Mouse (Mus musculus): Measurements from ENCODE around the gene Hoxa2. TPM values are rescaled to one million over a fixed set of nuclear protein-coding genes. Genes with fewer than 3 reads are reported as not detected.

Gene Hoxa2
- polyA plus RNA-seq, 2 experiments: 1.0 to 3.1 TPM

GRCm38 (mm10) chr6:52163366-52164031 lies 1.1 kb downstream of the Hoxa2 start:
- Histone ChIP-seq H3K4me1 (ENCODE audit: control insufficient read depth, insufficient read depth, low read length) (peaks cover 33% of the 10 kb centered on the region), H3K9me3 (ENCODE audit: control insufficient read depth, low read length) (no peaks in the 10 kb centered on the region), H3K4me3 (replicated peaks; ENCODE audit: low read length) (0 out of 2 replicates have a peak overlapping the region, but pooled peaks have one; percentile 3), H3K4me2 (replicated peaks; ENCODE audit: low read depth, low read length, severe bottlenecking) (peak overlapping the region; percentile 40), H3K9ac (ENCODE audit: low read depth, low read length, severe bottlenecking) (no peak overlapping the region), H3K27me3 (ENCODE audit: control insufficient read depth, insufficient read depth, low read length) (peaks cover 86% of the 10 kb centered on the region), H3K36me3 (ENCODE audit: control insufficient read depth, insufficient read depth, low read length) (peaks cover 2% of the 10 kb centered on the region; the same call in 1 of the 2 replicates), H3K27ac (replicated peaks; ENCODE audit: low read depth, low read length) (no peak overlapping the region)
- no peak for TF ChIP-seq POLR2A (IDR thresholded peaks at IDR 0.05; ENCODE audit: borderline replicate concordance, extremely low read depth, insufficient read depth, insufficient read length)
- ATAC-seq (ENCODE audit: low FRiP score, low read depth): no peak
- no peak for DNase-seq (ENCODE audit: low spot score)
- WGBS: 25% methylated on average over 17 of the region's 17 CpGs

GRCm38 (mm10) chr6:52162611-52163365 lies 1.8 kb downstream of the Hoxa2 start:
- Histone ChIP-seq H3K4me1 (ENCODE audit: control insufficient read depth, insufficient read depth, low read length) (peaks cover 34% of the 10 kb centered on the region), H3K9me3 (ENCODE audit: control insufficient read depth, low read length) (no peaks in the 10 kb centered on the region), H3K9ac (ENCODE audit: low read depth, low read length, severe bottlenecking) (no peak overlapping the region), H3K27ac (replicated peaks; ENCODE audit: low read depth, low read length) (no peak overlapping the region), H3K4me3 (replicated peaks; ENCODE audit: low read length) (0 out of 2 replicates have a peak overlapping the region, but pooled peaks have one; percentile 3), H3K4me2 (replicated peaks; ENCODE audit: low read depth, low read length, severe bottlenecking) (peak overlapping the region; percentile 40; the same call in 1 of the 2 replicates), H3K27me3 (ENCODE audit: control insufficient read depth, insufficient read depth, low read length) (peaks cover 86% of the 10 kb centered on the region), H3K36me3 (ENCODE audit: control insufficient read depth, insufficient read depth, low read length) (no peaks in the 10 kb centered on the region)
- no peak for TF ChIP-seq POLR2A (IDR thresholded peaks at IDR 0.05; ENCODE audit: borderline replicate concordance, extremely low read depth, insufficient read depth, insufficient read length)
- DNase-seq (ENCODE audit: low spot score): no peak
- WGBS: 43% methylated on average over 14 of the region's 14 CpGs
- ATAC-seq (ENCODE audit: low FRiP score, low read depth): no peak

- ATAC-seq (ENCODE audit: low FRiP score, low read depth): no peak
- 32% methylated on average over 1 of the region's 1 CpGs for WGBS
- no peak overlapping the region for H3K4me3 ChIP-seq (replicated peaks; ENCODE audit: low read length)
- H3K9me3 ChIP-seq (ENCODE audit: control insufficient read depth, low read length): no peaks in the 10 kb centered on the region
- no peak overlapping the region for H3K27ac ChIP-seq (replicated peaks; ENCODE audit: low read depth, low read length)
- no peak overlapping the region for H3K9ac ChIP-seq (ENCODE audit: low read depth, low read length, severe bottlenecking)
- H3K36me3 ChIP-seq (ENCODE audit: control insufficient read depth, insufficient read depth, low read length): no peaks in the 10 kb centered on the region
- no peak overlapping the region for H3K4me2 ChIP-seq (replicated peaks; ENCODE audit: low read depth, low read length, severe bottlenecking)
- H3K4me1 ChIP-seq (ENCODE audit: control insufficient read depth, insufficient read depth, low read length): peaks cover 35% of the 10 kb centered on the region
- TF ChIP-seq POLR2A (IDR thresholded peaks at IDR 0.05; ENCODE audit: borderline replicate concordance, extremely low read depth, insufficient read depth, insufficient read length): no peak
- H3K27me3 ChIP-seq (ENCODE audit: control insufficient read depth, insufficient read depth, low read length): peaks cover 86% of the 10 kb centered on the region
- no peak for DNase-seq (ENCODE audit: low spot score)
Observed at GRCm38 (mm10) chr6:52162093-52162380, 2.6 kb downstream of the Hoxa2 start.

GRCm38 (mm10) chr6:52161336-52162092 lies 3.1 kb downstream of the Hoxa2 start:
- Histone ChIP-seq H3K4me2 (replicated peaks; ENCODE audit: low read depth, low read length, severe bottlenecking) (peak overlapping the region; percentile 35; the same call in 1 of the 2 replicates), H3K4me3 (replicated peaks; ENCODE audit: low read length) (0 out of 2 replicates have a peak overlapping the region, but pooled peaks have one; percentile 17), H3K9me3 (ENCODE audit: control insufficient read depth, low read length) (no peaks in the 10 kb centered on the region), H3K9ac (ENCODE audit: low read depth, low read length, severe bottlenecking) (no peak overlapping the region), H3K36me3 (ENCODE audit: control insufficient read depth, insufficient read depth, low read length) (no peaks in the 10 kb centered on the region), H3K27ac (replicated peaks; ENCODE audit: low read depth, low read length) (no peak overlapping the region), H3K4me1 (ENCODE audit: control insufficient read depth, insufficient read depth, low read length) (peaks cover 35% of the 10 kb centered on the region), H3K27me3 (ENCODE audit: control insufficient read depth, insufficient read depth, low read length) (peaks cover 86% of the 10 kb centered on the region)
- no peak for ATAC-seq (ENCODE audit: low FRiP score, low read depth)
- no peak for DNase-seq (ENCODE audit: low spot score)
- 19% methylated on average over 8 of the region's 8 CpGs for WGBS
- no peak for TF ChIP-seq POLR2A (IDR thresholded peaks at IDR 0.05; ENCODE audit: borderline replicate concordance, extremely low read depth, insufficient read depth, insufficient read length)

Measured in limb, embryonic 14.5 days (tissue).